Mouse (Mus musculus): Measurements from ENCODE around the gene Gtf3c5. TPM values are rescaled to one million over a fixed set of nuclear protein-coding genes. Genes with fewer than 3 reads are reported as not detected.
A peak's percentile ranks its signal among the peaks of the same experiment; 100 is the strongest.

Gtf3c5 gene
- polyA plus RNA-seq, 1 experiment from 2014 or later: 30.5 TPM

DNA sequence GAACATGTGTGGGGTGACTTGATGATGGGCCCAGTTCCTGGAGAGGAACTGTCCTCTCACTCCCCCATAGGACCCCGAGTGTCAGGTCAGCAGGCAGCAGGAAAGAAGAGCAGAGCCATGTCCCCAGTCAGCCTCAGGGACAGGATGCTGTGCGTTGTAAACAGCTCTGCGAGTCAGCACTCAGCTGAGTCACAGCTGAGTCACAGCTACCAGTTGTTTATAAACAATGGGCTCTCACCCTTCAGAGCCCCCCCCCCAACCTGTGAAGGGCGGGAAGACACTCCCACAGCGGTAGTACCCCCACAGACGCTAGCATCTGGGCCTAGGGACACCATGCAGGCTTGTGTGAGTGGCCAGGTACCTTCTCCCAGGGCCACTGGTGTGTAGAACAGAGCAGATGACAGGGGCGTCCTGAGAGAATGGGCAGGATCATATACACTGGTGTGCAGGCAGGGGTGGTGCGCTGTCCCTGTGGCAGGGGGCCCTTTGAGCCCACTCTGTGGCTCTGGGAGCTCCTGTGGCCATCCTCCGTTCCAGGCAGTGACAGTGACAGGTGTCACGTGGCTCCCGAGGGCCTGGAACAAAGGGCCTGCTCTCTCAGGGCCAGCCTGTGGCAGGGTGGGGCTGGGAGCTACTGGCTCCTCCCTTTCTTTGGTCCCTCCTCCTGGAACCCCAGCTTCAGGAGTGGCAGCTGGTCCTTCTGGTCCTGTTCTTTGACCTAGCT lies 58.2 kb downstream of the Gtf3c5 start:
- 0 out of 2 replicates have a peak overlapping the region, but pooled peaks have one; percentile 16 for H3K4me2 ChIP-seq (replicated peaks; ENCODE audit: low read depth, low read length)
- WGBS: 18% methylated on average over 11 of the region's 11 CpGs
- H3K9ac ChIP-seq (replicated peaks; ENCODE audit: low read depth, low read length): peak overlapping the region; percentile 18; the same call in 1 of the 2 replicates
- no peak overlapping the region for H3K4me3 ChIP-seq (ENCODE audit: low read depth, low read length)
- H3K9me3 ChIP-seq (ENCODE audit: control insufficient read depth, low read depth, low read length): no peaks in the 10 kb centered on the region
- H3K36me3 ChIP-seq (ENCODE audit: control insufficient read depth, insufficient read depth, low read length): no peaks in the 10 kb centered on the region
- peak overlapping the region; percentile 82 for H3K27ac ChIP-seq (ENCODE audit: low read length)
- ATAC-seq (ENCODE audit: insufficient number of reproducible peaks, insufficient read depth, low FRiP score, low read depth): peak; percentile 89
- no peaks in the 10 kb centered on the region for H3K27me3 ChIP-seq (ENCODE audit: control insufficient read depth, insufficient read depth, low read length)
- H3K4me1 ChIP-seq (ENCODE audit: control insufficient read depth, insufficient read depth, low read length): peaks cover 36% of the 10 kb centered on the region

GRCm38 (mm10) chr2:28524406-28524805 lies 59.1 kb downstream of the Gtf3c5 start:
- Histone ChIP-seq H3K27me3 (ENCODE audit: control insufficient read depth, insufficient read depth, low read length) (no peaks in the 10 kb centered on the region), H3K27ac (ENCODE audit: low read length) (no peak overlapping the region), H3K4me2 (replicated peaks; ENCODE audit: low read depth, low read length) (no peak overlapping the region), H3K4me3 (ENCODE audit: low read depth, low read length) (no peak overlapping the region), H3K9me3 (ENCODE audit: control insufficient read depth, low read depth, low read length) (no peaks in the 10 kb centered on the region), H3K9ac (replicated peaks; ENCODE audit: low read depth, low read length) (no peak overlapping the region), H3K4me1 (ENCODE audit: control insufficient read depth, insufficient read depth, low read length) (peaks cover 31% of the 10 kb centered on the region), H3K36me3 (ENCODE audit: control insufficient read depth, insufficient read depth, low read length) (no peaks in the 10 kb centered on the region)
- no peak for ATAC-seq (ENCODE audit: insufficient number of reproducible peaks, insufficient read depth, low FRiP score, low read depth)
- 78% methylated on average over 10 of the region's 10 CpGs for WGBS

GRCm38 (mm10) chr2:28523643-28524117 lies 59.9 kb downstream of the Gtf3c5 start:
- peak; percentile 60 for ATAC-seq (ENCODE audit: insufficient number of reproducible peaks, insufficient read depth, low FRiP score, low read depth)
- 23% methylated on average over 5 of the region's 5 CpGs for WGBS
- Histone ChIP-seq H3K36me3 (ENCODE audit: control insufficient read depth, insufficient read depth, low read length) (no peaks in the 10 kb centered on the region), H3K9me3 (ENCODE audit: control insufficient read depth, low read depth, low read length) (no peaks in the 10 kb centered on the region), H3K4me1 (ENCODE audit: control insufficient read depth, insufficient read depth, low read length) (peaks cover 31% of the 10 kb centered on the region), H3K27ac (ENCODE audit: low read length) (peak overlapping the region; percentile 33; the same call in 1 of the 2 replicates), H3K4me2 (replicated peaks; ENCODE audit: low read depth, low read length) (no peak overlapping the region), H3K4me3 (ENCODE audit: low read depth, low read length) (no peak overlapping the region), H3K9ac (replicated peaks; ENCODE audit: low read depth, low read length) (no peak overlapping the region), H3K27me3 (ENCODE audit: control insufficient read depth, insufficient read depth, low read length) (no peaks in the 10 kb centered on the region)

- Histone ChIP-seq H3K9ac (replicated peaks; ENCODE audit: low read depth, low read length) (no peak overlapping the region), H3K27ac (ENCODE audit: low read length) (no peak overlapping the region), H3K27me3 (ENCODE audit: control insufficient read depth, insufficient read depth, low read length) (no peaks in the 10 kb centered on the region), H3K4me1 (ENCODE audit: control insufficient read depth, insufficient read depth, low read length) (peaks cover 36% of the 10 kb centered on the region), H3K36me3 (ENCODE audit: control insufficient read depth, insufficient read depth, low read length) (no peaks in the 10 kb centered on the region), H3K9me3 (ENCODE audit: control insufficient read depth, low read depth, low read length) (no peaks in the 10 kb centered on the region), H3K4me2 (replicated peaks; ENCODE audit: low read depth, low read length) (no peak overlapping the region), H3K4me3 (ENCODE audit: low read depth, low read length) (no peak overlapping the region)
- ATAC-seq (ENCODE audit: insufficient number of reproducible peaks, insufficient read depth, low FRiP score, low read depth): no peak
- WGBS: 82% methylated on average over 4 of the region's 4 CpGs
Measured at GRCm38 (mm10) chr2:28522166-28522565, 61.4 kb downstream of the Gtf3c5 start.

- no peaks in the 10 kb centered on the region for H3K36me3 ChIP-seq (ENCODE audit: control insufficient read depth, insufficient read depth, low read length)
- no peak overlapping the region for H3K4me2 ChIP-seq (replicated peaks; ENCODE audit: low read depth, low read length)
- no peaks in the 10 kb centered on the region for H3K27me3 ChIP-seq (ENCODE audit: control insufficient read depth, insufficient read depth, low read length)
- WGBS: 84% methylated on average over 6 of the region's 6 CpGs
- no peak overlapping the region for H3K27ac ChIP-seq (ENCODE audit: low read length)
- peaks cover 33% of the 10 kb centered on the region for H3K4me1 ChIP-seq (ENCODE audit: control insufficient read depth, insufficient read depth, low read length)
- no peak for ATAC-seq (ENCODE audit: insufficient number of reproducible peaks, insufficient read depth, low FRiP score, low read depth)
- H3K9ac ChIP-seq (replicated peaks; ENCODE audit: low read depth, low read length): no peak overlapping the region
- no peaks in the 10 kb centered on the region for H3K9me3 ChIP-seq (ENCODE audit: control insufficient read depth, low read depth, low read length)
- H3K4me3 ChIP-seq (ENCODE audit: low read depth, low read length): no peak overlapping the region
Measured at GRCm38 (mm10) chr2:28521571-28522151, 61.9 kb downstream of the Gtf3c5 start.

GRCm38 (mm10) chr2:28520581-28520980 lies 63.0 kb downstream of the Gtf3c5 start:
- WGBS: 82% methylated on average over 5 of the region's 5 CpGs
- no peaks in the 10 kb centered on the region for H3K27me3 ChIP-seq (ENCODE audit: control insufficient read depth, insufficient read depth, low read length)
- peaks cover 23% of the 10 kb centered on the region for H3K4me1 ChIP-seq (ENCODE audit: control insufficient read depth, insufficient read depth, low read length)
- no peak for ATAC-seq (ENCODE audit: insufficient number of reproducible peaks, insufficient read depth, low FRiP score, low read depth)
- H3K9me3 ChIP-seq (ENCODE audit: control insufficient read depth, low read depth, low read length): no peaks in the 10 kb centered on the region
- H3K4me3 ChIP-seq (ENCODE audit: low read depth, low read length): no peak overlapping the region
- no peak overlapping the region for H3K4me2 ChIP-seq (replicated peaks; ENCODE audit: low read depth, low read length)
- H3K9ac ChIP-seq (replicated peaks; ENCODE audit: low read depth, low read length): no peak overlapping the region
- H3K36me3 ChIP-seq (ENCODE audit: control insufficient read depth, insufficient read depth, low read length): no peaks in the 10 kb centered on the region
- no peak overlapping the region for H3K27ac ChIP-seq (ENCODE audit: low read length)

GRCm38 (mm10) chr2:28518231-28518630 lies 65.3 kb downstream of the Gtf3c5 start:
- H3K4me1 ChIP-seq (ENCODE audit: control insufficient read depth, insufficient read depth, low read length): peaks cover 17% of the 10 kb centered on the region
- WGBS: 22% methylated on average over 2 of the region's 2 CpGs
- no peak overlapping the region for H3K27ac ChIP-seq (ENCODE audit: low read length)

GRCm38 (mm10) chr2:28517206-28517909 lies 66.2 kb downstream of the Gtf3c5 start:
- H3K27ac ChIP-seq (ENCODE audit: low read length): no peak overlapping the region
- no peaks in the 10 kb centered on the region for H3K36me3 ChIP-seq (ENCODE audit: control insufficient read depth, insufficient read depth, low read length)
- no peaks in the 10 kb centered on the region for H3K9me3 ChIP-seq (ENCODE audit: control insufficient read depth, low read depth, low read length)
- no peaks in the 10 kb centered on the region for H3K27me3 ChIP-seq (ENCODE audit: control insufficient read depth, insufficient read depth, low read length)
- H3K4me2 ChIP-seq (replicated peaks; ENCODE audit: low read depth, low read length): no peak overlapping the region
- H3K9ac ChIP-seq (replicated peaks; ENCODE audit: low read depth, low read length): no peak overlapping the region
- H3K4me3 ChIP-seq (ENCODE audit: low read depth, low read length): no peak overlapping the region
- peaks cover 16% of the 10 kb centered on the region for H3K4me1 ChIP-seq (ENCODE audit: control insufficient read depth, insufficient read depth, low read length)
- peak; percentile 25; the same call in 1 of the 2 replicates for ATAC-seq (ENCODE audit: insufficient number of reproducible peaks, insufficient read depth, low FRiP score, low read depth)
- 39% methylated on average over 5 of the region's 5 CpGs for WGBS

More at GRCm38 (mm10) chr2:28518231-28518630, 65.3 kb downstream of the Gtf3c5 start:
- H3K9ac ChIP-seq (replicated peaks; ENCODE audit: low read depth, low read length): no peak overlapping the region
- H3K9me3 ChIP-seq (ENCODE audit: control insufficient read depth, low read depth, low read length): no peaks in the 10 kb centered on the region
- no peaks in the 10 kb centered on the region for H3K36me3 ChIP-seq (ENCODE audit: control insufficient read depth, insufficient read depth, low read length)
- H3K27me3 ChIP-seq (ENCODE audit: control insufficient read depth, insufficient read depth, low read length): no peaks in the 10 kb centered on the region
- H3K4me2 ChIP-seq (replicated peaks; ENCODE audit: low read depth, low read length): no peak overlapping the region
- no peak for ATAC-seq (ENCODE audit: insufficient number of reproducible peaks, insufficient read depth, low FRiP score, low read depth)
- no peak overlapping the region for H3K4me3 ChIP-seq (ENCODE audit: low read depth, low read length)

Measured in stomach, embryonic 14.5 days (tissue).